Mouse (Mus musculus) G1E-ER4 (cell line): Measurements from ENCODE around the gene Alas2. TPM values are rescaled to one million over a fixed set of nuclear protein-coding genes. Genes with fewer than 3 reads are reported as not detected.

ENCODE experiments used
- GATA1 ChIP-seq: IDR thresholded peaks from one replicate; pipeline ENCODE4 v1.8.0; 2012; ENCODE audit warnings: low read length, inconsistent platforms
- polyA plus RNA-seq: library from polyadenylated mRNA; stranded (reverse); fragments of >175 nt; gene quantifications from 2 replicates; pipeline ENCODE4 v1.2.3, GENCODE M21; 2012

Gene Alas2
- polyA plus RNA-seq, 1 experiment, result 1.4 TPM

DNA sequence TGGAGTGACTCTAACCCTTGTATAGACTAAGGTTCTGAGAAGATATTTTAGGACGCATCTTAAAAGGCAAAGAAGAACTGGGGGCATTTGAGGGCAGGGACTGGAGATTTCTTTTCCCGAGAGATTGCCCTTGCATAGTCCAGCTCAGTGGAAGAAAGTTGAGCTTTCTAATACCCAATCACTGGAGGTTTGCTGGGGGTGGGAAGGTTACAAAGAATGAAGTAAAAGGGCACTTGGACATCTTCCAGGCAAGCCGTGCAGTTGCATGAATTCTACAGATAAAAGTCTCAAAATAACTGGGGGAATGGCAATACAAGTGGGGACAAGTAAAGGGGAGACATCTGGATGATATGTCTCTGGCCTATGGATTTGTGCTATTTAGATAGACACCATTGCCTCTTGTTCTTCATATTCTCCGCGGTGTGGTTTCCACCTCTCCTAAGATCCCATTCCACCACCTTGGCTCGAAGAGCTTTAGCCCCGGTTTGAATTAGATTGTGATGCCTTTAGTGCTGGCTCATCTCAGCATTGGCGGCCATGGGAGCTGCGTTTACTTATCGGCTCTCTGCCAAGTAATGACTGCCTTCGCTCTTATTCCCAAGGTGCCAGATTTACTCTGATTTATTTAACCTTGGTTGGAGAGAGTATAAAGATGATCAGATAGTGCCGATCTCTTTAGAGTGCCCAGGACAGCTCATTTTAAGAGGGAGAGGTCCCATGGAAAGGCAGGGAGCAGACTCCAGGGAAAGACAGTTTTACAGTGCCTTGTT lies 46.3 kb downstream of the Alas2 start:
- no peak for TF ChIP-seq GATA1

DNA sequence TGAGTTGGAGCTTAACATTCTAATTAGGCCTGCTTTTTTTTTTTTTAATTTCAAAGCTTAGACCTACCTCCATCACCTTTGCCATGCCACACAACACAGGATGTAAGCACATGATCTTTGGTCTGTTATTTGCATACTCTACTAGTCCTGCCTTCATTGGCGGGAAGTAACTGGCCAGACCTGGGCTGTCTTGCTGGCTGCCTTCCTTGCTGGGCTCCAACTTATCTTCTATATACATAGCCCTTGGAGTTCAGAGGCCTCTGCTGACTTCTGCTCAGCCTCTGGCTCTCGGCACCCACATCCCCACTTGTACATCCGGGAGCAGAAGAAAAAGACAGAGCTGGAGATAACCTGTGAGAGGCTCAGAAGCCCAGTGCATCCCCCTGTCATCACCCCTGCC lies 47.0 kb downstream of the Alas2 start:
- no peak for TF ChIP-seq GATA1

DNA sequence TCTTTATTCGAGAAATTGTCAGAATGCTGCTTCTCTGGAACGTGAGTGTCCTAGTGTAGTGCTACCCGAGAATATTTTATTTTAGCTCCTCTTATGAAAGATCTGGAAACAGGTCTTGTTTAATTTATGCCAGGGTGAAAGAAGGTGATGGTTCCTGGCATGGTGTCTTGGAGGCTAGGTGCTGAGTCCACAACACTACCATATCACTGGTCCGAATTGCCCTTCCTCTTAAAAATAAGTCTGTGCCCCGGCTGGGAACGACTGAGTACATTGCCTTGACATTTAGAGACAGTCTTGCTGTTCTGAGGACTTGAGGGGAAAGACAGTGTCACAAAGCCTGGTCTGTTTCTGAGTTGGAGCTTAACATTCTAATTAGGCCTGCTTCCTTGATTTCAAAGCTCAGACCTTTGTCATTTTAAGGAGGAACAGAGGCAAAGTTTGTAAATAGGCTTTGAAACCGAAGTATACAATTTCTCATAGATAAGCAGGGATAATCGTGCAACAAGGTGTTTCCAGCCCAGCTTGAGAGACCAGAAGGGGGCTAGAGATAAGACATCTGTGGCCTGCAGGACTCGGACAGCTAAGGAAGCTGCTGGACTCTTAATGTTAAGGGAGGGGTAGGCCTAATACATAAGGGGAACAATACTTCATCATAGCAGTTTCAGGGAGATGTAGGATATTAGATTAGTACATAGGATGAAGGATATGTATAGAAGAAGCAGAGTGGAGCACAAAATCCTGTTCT lies 48.0 kb downstream of the Alas2 start:
- TF ChIP-seq GATA1, result no peak

DNA sequence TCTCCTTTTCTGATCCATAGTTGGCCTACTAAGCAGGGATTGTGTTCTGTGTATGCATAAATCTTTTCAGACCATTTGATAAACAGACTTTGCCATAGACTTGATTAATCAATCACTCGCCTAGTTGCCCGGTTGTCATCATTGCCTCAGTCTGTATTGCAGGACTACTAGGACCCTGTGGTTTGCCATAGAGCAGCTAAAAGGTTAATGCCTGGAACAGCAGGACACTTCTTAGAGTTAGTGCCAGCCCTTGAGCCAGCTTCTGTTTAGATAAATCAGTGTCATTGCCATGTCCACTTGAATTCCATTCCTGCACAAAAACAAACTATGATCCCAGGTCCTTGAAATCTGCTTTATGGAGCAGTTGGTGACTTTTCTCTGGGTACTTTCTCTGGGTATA lies 51.7 kb downstream of the Alas2 start:
- TF ChIP-seq GATA1, result no peak

Other genes starting within 250 kb of the Alas2 start
- gene Tmem29, start 88.2 kb upstream of the Alas2 start, polyA plus RNA-seq, result 0.31 and 0.44 TPM in 2 replicates
- gene Pfkfb1, start 40.9 kb downstream of the Alas2 start, polyA plus RNA-seq, result 0.17 and 0.31 TPM in 2 replicates
- gene Apex2, start 42.5 kb downstream of the Alas2 start, polyA plus RNA-seq, result 0.64 and 1.3 TPM in 2 replicates
- not detected in 2 replicates for gene Tro, start 110.2 kb downstream of the Alas2 start, polyA plus RNA-seq